Mouse (Mus musculus) ovary, postnatal 36 days (tissue): Measurements from ENCODE around the gene Vcam1.

Source experiments
- DNase-seq: peaks from one replicate; pipeline ENCODE4 v3.0.0; 2022; ENCODE audit warnings: low spot score, mixed read lengths

Vcam1 gene

GRCm38 (mm10) chr3:116129259-116129738 is at the start of gene Vcam1:
TSS of gene Vcam1 (minus strand) at chr3:116129688.
- DNase-seq: peak; percentile 20

DNA sequence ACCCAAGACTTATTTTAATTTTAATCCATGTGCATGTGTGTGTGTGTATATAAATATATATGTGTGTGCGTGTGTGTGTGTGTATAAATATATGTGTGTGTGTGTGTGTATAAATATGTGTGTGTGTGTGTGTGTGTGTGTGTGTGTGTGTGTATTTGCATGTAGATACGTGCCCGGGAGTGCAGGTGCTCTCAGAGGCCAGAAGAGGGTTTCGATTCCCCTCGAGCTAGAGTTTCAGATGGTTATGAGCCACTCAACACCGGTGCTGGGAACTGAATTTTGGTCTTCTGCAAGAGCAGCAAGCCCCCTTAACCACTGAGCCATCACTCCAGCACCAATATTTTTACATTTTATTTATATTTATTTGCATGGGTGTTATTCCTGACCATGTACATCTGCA is 45.6 kb upstream of the Vcam1 start:
- DNase-seq: no peak

DNA sequence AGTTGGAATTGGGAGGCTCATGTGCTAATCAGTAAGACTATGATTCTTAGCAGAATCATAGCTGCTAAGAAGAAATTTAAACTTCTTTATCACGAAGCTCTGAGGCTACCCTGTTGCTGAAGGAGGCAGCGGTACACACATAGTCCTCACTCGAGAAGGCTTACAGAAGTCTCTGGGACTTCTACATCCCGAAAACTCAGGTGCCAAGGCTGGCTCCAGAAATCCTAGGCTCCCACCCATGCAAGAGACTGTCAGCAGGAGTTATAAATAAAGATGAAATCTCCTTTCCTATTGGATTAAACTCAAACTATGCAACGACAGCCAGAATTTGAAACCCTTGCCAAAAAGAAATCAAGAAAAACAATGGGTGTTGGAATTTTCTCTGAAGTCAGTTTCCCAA is 42.0 kb upstream of the Vcam1 start:
- DNase-seq: no peak

DNA sequence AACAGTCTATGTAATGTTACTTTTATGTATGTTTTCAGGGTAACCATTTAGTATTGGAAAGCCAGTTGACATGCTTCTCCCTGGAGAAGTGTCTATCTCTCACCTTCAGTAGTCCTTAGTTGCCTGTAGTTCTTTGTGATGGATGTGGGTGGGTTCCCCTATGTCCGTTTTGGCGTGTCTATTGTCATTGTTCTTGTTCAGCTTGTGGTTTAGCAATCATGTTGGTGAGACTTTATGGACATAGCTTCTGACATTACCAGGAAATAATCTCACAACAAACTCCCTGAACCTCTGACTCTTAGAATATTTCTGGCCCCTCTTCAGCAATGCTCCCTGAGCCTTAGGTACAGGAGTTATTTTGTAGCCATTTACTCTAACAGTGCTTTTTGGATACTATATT is 38.6 kb upstream of the Vcam1 start:
- DNase-seq: no peak

- DNase-seq: no peak
These were observed 36.8 kb upstream of the Vcam1 start for GRCm38 (mm10) chr3:116166296-116166695.

GRCm38 (mm10) chr3:116165030-116165429 is 35.5 kb upstream of the Vcam1 start:
- DNase-seq: no peak

DNA sequence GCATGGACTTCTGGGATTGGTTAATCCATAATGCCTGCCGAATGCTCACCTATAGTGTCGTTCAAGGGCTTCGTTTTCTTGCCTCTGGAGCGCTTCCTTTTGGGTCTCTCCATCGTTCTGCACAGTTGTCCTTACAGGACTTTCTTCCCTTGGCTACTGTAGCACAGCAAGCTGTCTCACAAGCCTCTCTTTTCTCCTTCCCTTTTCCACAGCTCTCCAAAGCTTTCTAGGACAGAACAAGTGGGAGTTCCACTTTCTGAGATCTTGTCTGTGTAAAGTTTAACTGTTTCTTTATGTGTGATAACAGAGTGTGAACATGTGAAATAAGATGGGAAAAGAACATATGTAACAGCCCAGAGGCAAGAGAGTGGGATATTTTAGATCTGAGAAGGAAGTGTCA is 34.0 kb upstream of the Vcam1 start:
- DNase-seq: no peak

DNA sequence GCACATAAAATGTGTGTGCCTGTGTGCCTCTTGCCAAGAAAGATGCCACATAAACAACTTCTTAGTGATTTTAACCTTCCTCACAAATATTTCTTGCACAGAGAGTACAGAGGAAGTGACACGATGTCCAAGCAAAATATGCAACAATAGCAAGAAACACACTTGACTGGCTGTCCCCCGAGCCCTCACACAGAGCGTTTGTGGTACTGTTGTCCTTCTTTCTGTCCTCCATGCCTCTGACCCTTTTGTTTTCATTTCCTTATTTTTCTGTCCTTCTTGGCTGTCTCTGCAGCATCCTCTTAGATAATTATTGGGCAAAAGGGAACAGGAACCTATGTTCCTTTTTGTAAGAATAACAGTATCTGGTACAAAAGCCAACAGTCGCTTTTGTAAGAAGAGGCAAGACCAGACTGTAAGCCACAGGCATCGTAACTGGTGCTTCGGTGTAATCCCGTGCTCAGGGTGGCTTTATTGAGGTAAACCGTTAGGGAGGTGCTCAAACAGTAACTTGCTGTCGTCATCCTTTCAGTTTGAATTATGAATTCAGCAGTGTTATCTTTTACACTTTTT is 32.7 kb upstream of the Vcam1 start:
- no peak for DNase-seq

DNA sequence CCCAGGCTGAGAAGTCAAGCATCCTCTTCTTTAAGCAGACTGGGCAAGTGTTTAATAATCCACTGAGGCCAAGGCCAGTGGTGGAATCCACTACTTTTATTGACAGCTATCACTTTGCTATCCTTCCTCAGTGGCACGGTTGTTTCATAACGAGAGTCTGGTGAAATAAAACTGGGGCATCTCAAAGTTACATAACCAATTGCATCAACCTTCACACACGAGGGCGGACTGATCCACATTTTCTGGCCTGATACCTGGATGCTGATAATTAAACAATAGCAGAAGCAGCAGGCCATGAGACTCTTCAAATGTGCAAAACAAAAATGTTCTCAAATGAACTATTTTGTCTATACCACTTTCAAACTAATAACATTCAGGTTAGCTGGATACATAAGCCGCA is 29.9 kb upstream of the Vcam1 start:
- DNase-seq: no peak

GRCm38 (mm10) chr3:116157447-116157990 is 28.0 kb upstream of the Vcam1 start:
- DNase-seq: no peak

- DNase-seq: no peak
These were observed 20.7 kb upstream of the Vcam1 start for GRCm38 (mm10) chr3:116150056-116150632.

DNA sequence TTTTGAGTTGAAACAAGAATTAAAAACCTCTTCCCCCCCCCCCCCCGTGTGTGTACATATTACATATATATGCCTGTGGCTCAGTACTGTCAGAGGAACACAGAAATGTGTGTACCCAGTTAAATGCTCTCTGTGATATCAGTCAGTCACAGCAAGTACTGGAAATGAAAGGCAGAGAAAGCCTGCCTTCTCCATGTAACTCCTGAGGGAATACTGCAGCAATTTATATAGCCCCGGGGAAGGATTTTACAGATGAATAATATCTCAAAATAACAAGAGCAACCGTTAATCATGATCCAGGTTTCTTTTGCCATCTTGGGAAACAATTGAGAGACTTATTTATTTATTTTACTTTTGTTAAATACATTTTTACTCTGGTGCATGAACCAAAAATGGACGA is 19.6 kb upstream of the Vcam1 start:
- no peak for DNase-seq

- DNase-seq: no peak
These were observed 19.2 kb upstream of the Vcam1 start for GRCm38 (mm10) chr3:116148676-116149075.

- DNase-seq: no peak
These were observed 11.7 kb upstream of the Vcam1 start for GRCm38 (mm10) chr3:116141226-116141625.

DNA sequence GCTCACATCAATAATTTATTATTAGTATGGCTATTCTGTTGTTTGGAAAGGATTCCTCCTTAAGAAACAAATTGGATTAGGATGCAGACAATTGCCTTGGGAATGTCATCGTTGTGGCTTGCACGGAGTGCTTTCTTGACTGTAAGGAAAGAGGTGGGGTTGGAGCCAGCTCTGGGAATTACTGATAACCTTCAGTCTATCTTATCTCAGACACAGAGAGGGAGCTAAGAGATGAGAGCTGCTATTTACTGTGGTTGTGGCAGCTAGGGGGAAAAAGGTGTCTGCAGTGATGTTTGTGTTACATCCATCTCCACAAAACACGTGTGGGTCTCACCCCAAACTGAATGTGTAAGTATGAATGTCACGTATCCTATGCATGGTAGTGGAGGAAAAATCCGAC is 9.5 kb upstream of the Vcam1 start:
- DNase-seq: no peak

DNA sequence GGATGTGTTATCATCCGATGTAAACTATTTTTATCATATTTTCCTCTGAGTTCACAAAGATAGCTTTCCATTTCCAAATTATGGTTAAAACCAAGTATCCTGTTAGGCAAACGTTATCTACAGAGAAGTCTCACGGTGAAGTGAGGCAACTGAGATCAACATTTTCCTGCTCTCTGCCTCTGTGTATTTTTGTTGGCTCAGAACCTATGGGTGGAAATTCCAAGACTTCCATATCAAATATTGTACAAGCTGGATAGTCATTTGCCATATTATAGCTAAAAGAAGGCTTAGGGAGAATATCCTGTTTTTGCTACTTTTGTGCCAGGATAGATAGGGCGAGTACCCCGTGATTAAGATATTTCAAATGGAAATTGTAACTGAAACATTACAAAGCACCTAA is 8.6 kb upstream of the Vcam1 start:
- no peak for DNase-seq

DNA sequence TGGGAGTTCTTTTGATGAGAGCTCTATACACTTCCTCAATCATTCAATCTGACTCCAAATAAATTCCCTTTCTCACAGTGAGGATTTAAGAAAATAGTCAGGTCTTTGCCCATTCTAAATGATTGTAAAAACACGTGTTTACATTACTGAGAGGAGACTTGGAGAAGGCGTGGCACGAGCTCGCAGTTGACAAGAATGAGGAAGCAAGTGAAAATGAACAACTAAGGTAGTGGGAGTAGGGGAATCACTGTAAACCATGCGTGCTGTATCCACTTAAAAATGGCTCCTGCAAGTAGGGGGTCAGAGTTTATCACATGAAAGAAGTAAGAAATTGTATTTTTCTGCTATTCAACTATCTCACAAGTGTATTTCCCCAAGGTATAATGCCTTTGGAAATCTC is 3.9 kb upstream of the Vcam1 start:
- no peak for DNase-seq

- no peak for DNase-seq
These were observed 1.2 kb upstream of the Vcam1 start for GRCm38 (mm10) chr3:116130711-116131110.

DNA sequence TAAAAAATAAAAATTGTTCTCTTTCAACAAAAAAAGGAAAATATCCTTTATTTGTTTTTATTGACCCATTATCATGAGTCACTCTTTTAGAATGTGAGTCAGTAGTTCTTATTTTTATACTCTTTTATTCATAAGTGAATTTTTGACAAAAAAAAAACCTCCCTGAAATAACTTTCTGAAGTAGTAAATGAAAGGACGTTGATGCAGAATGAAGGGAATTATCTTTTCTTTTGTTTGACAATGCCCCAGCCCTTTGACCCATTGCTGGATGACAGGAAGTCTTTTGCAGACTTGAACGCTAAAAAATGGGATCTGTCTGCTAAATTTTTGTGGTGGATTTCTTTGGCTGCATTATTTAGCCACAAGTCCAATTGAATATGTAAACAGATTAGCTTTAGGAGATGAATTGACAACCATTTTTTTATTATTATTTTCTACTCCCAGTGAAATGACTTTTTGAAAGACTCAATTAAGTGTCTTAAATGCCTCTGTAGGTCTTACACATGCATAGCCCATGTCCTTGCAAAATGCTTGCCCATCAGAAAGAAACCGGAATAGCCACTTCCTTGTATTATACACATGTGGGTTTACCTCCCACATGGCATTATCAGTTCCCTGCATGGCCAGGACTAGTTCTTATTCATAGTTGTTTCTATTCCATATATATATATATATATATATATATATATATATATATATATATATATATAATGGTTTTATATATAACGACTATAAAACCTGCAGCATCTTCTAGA is 530 bp upstream of the Vcam1 start:
- DNase-seq: no peak

DNA sequence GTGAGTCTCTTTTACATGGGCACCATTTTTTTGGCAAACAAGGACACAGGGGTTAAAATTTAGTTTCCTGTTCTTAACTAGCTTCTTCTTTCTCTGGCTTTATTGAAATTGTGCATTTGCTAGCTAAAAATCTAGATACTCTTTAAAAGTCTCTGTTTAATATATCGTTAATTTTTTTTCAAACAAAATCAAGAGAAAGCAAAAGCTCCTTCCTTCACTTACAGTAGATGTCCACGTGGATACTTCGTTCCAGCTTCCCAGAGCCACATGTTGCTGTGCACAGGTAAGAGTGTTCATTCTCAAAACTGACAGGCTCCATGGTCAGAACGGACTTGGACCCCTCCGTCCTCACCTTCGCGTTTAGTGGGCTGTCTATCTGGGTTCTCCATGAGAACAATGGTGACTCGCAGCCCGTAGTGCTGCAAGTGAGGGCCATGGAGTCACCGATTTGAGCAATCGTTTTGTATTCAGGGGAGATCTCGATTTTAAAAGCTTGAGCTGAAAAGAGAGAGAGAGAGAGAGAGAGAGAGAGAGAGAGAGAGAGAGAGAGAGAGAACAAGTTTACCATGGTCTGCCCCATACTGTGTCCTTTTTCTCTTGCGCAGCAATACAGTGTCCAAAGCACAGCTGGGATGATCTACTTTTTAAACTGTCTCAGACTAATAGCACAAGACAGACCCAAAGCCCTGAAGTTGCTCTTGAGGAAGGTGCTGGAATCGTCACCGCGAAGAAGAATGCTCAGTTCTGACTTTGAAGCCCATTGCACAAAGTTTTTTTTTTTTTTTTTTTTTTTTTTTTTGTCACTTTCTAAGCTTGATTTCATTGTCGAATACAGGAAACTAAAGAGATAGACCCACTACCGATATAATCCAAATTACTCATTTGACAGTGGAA is 930 bp downstream of the Vcam1 start:
- no peak for DNase-seq

DNA sequence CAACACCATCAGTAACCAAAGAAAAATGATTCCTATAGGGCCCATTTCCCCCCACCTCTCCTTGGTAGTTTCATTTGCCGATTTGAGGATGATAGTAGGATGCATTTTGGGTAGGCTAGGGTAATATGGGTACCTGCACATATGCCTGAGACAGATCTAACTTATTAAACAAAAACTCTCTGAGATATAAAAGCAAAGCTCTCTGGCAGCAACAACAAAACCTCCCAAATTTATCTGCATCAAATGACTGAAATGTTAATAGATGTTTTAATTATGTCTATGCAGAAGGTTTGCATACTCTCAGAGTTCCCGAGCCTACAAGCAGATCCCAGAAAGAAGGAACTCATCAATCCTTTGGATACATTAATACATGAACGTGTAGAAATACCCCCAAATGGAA is 1.7 kb downstream of the Vcam1 start:
- no peak for DNase-seq

DNA sequence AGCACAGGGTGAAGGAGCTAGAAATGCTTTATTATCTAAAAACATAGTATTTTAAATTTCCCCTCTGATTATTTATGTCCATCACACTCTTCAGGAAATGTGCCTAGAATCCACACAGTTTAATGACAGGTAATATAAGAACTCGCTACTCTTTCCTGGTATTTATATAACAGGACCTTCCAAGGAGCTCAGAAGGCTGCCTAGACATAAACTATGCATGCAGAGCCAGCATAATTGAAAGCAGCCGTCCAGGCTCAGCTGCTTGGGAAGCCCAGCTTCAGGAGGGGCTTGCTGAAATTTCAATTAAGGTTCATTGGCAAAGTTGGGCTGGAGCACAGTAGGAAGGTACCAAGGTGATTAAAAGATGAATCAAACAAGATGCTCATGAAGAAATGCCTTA is 2.2 kb downstream of the Vcam1 start:
- DNase-seq: no peak
